Mouse (Mus musculus) hindbrain, embryonic 11.5 days (tissue): ENCODE data around the gene Lrrc29. TPM values are rescaled to one million over a fixed set of nuclear protein-coding genes. Genes with fewer than 3 reads are reported as not detected.

ENCODE experiments used
- ATAC-seq: fragments of 200-750 bp; cut with Nextera tagmentation; 2 replicates; pipeline ENCODE4 v1.8.0; 2017; ENCODE audit warnings: mild to moderate bottlenecking, moderate TSS enrichment, moderate library complexity; ENCODE audit not compliant: low FRiP score
- DNase-seq: peaks from one replicate; pipeline ENCODE4 v3.0.0-alpha.2; 2015; ENCODE audit warnings: low spot score
- H3K27ac ChIP-seq: fragments of 300-500 bp; sonication (generic); 2 replicates; pipeline ENCODE4 v1.5.1; 2014; ENCODE audit warnings: mild to moderate bottlenecking, low read depth, low read length
- H3K27me3 ChIP-seq: fragments of 300-500 bp; sonication (generic); 2 replicates; pipeline ENCODE4 v1.6.1; 2014; ENCODE audit warnings: mild to moderate bottlenecking, low read length, moderate library complexity, mixed read lengths; ENCODE audit not compliant: control insufficient read depth, insufficient read depth
- H3K36me3 ChIP-seq: fragments of 300-500 bp; sonication (generic); 2 replicates; pipeline ENCODE4 v1.6.1; 2014; ENCODE audit warnings: mild to moderate bottlenecking, low read length, moderate library complexity, mixed read lengths; ENCODE audit not compliant: control insufficient read depth, insufficient read depth
- H3K4me1 ChIP-seq: fragments of 300-500 bp; sonication (generic); replicated peaks from 2 replicates; pipeline ENCODE4 v1.6.1; 2014; ENCODE audit warnings: low read length, mixed read lengths; ENCODE audit not compliant: control insufficient read depth, insufficient read depth
- H3K4me2 ChIP-seq: fragments of 300-500 bp; sonication (generic); replicated peaks from 2 replicates; pipeline ENCODE4 v1.6.1; 2014; ENCODE audit warnings: mild to moderate bottlenecking, low read depth, low read length
- H3K4me3 ChIP-seq: fragments of 300-500 bp; sonication (generic); 2 replicates; pipeline ENCODE4 v1.5.1; 2014; ENCODE audit warnings: low read depth, low read length
- H3K9ac ChIP-seq: fragments of 300-500 bp; sonication (generic); 2 replicates; pipeline ENCODE4 v1.6.1; 2014; ENCODE audit warnings: low read depth, low read length
- H3K9me3 ChIP-seq: fragments of 300-500 bp; sonication (generic); 2 replicates; pipeline ENCODE4 v1.6.1; 2016; ENCODE audit warnings: low read length; ENCODE audit not compliant: control insufficient read depth
- WGBS: fragments of 180-500 bp; shearing (Covaris S2); extraction: QIAGEN DNeasy Blood & Tissue Kit; methylation state at CpG from one replicate; pipeline ENCODE4 v1.1.7; 2014; 5-methylcytosine and 5-hydroxymethylcytosine counted together
- polyA plus RNA-seq: library from polyadenylated mRNA; unstranded; fragments of >200 nt; fragmentation: Nextera tagmentation; extraction: Ambion mirVana; gene quantifications from 2 replicates; pipeline ENCODE4 v1.2.1, GENCODE M21; 2014

Gene Lrrc29
- polyA plus RNA-seq, 1 experiment from 2014 or later: 1.2 TPM

DNA sequence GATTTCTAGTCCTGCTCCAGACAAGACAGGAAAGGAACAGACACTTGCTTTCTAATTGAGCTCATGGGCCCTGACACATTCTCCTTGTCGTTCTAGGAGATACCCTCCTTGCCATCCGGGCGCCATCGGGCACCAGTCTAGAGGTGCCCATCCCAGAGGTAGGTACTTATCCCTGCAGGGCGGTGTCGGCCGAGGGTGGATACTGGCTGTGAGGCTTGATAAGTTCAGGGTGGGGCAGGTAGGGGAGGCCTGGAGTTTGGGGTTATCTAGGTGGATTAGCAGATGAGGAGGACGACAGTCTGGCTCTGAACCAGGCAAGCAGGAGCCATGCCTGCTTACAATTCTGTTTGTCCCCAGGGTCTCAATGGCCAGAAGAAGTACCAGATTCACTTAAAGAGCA is 26.1 kb downstream of the Lrrc29 start:
- 98% methylated on average over 8 of the region's 8 CpGs for WGBS
- no peaks in the 10 kb centered on the region for H3K9me3 ChIP-seq
- H3K36me3 ChIP-seq: peaks cover 15% of the 10 kb centered on the region
- H3K27me3 ChIP-seq: no peaks in the 10 kb centered on the region
- H3K4me1 ChIP-seq: peaks cover 6% of the 10 kb centered on the region; the same call in 1 of the 2 replicates
- DNase-seq: no peak
- no peak overlapping the region for H3K4me3 ChIP-seq
- H3K4me2 ChIP-seq: no peak overlapping the region
- no peak overlapping the region for H3K27ac ChIP-seq
- no peak overlapping the region for H3K9ac ChIP-seq
- no peak for ATAC-seq

- H3K27me3 ChIP-seq: no peaks in the 10 kb centered on the region
- no peaks in the 10 kb centered on the region for H3K9me3 ChIP-seq
- H3K27ac ChIP-seq: no peak overlapping the region
- peaks cover 15% of the 10 kb centered on the region for H3K36me3 ChIP-seq
- ATAC-seq (no peak; the same call in 1 of the 2 replicates), DNase-seq (no peak)
- peak overlapping the region; percentile 98 for H3K4me3 ChIP-seq
- H3K4me1 ChIP-seq: peaks cover 6% of the 10 kb centered on the region; the same call in 1 of the 2 replicates
- H3K4me2 ChIP-seq: peak overlapping the region; percentile 74
- H3K9ac ChIP-seq: peak overlapping the region; percentile 95
- 60% methylated on average over 18 of the region's 18 CpGs for WGBS
These were observed 27.5 kb downstream of the Lrrc29 start for GRCm38 (mm10) chr8:105298351-105299252.

DNA sequence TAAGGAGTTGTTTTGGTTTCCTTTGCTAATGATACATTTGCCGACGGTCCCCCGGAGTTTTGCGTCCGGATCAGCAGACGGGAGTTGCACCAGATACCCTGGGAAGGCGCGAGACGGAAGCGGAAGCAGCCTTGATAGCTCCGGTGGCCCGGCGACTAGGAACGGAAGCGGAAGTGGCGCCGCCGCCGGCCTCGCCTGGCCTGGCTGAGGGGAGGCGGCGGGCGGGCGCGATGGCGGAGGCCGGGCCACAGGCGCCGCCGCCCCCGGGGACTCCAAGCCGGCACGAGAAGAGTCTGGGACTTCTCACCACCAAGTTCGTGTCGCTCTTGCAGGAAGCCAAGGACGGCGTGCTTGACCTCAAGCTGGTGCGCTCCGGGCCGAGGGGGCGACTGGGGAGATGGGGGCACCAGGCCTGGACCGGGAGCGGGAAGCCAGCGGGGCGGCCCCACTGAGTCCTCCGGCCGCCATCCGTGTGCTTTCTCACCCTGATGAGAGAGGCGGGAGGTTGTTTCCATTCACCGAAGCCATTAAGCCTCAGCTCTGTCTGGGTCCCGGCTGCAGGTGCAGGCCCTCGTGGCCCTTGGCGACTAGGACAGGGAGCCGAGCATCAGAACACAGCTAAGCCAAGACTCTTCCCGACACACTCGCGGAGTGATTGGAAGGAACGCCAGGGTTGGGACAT is 28.4 kb downstream of the Lrrc29 start, which contains the start of gene E2f4:
Gene E2f4, plus strand, starts transcription at position 153 of the 682 bp plus-strand sequence.
- peak within 1 kb of the TSS; percentile 54 for H3K27ac ChIP-seq
- under 1% methylated on average over 58 of the region's 58 CpGs for WGBS
- H3K4me3 ChIP-seq: peak within 1 kb of the TSS; percentile 98
- H3K9ac ChIP-seq: peak within 1 kb of the TSS; percentile 95
- peak within 1 kb of the TSS; percentile 74 for H3K4me2 ChIP-seq
- H3K27me3 ChIP-seq: no peaks in the 10 kb centered on the region
- peaks cover 6% of the 10 kb centered on the region; the same call in 1 of the 2 replicates for H3K4me1 ChIP-seq
- ATAC-seq (peak; percentile 91), DNase-seq (peak; percentile 95)
- H3K36me3 ChIP-seq: peaks cover 12% of the 10 kb centered on the region
- no peaks in the 10 kb centered on the region for H3K9me3 ChIP-seq

DNA sequence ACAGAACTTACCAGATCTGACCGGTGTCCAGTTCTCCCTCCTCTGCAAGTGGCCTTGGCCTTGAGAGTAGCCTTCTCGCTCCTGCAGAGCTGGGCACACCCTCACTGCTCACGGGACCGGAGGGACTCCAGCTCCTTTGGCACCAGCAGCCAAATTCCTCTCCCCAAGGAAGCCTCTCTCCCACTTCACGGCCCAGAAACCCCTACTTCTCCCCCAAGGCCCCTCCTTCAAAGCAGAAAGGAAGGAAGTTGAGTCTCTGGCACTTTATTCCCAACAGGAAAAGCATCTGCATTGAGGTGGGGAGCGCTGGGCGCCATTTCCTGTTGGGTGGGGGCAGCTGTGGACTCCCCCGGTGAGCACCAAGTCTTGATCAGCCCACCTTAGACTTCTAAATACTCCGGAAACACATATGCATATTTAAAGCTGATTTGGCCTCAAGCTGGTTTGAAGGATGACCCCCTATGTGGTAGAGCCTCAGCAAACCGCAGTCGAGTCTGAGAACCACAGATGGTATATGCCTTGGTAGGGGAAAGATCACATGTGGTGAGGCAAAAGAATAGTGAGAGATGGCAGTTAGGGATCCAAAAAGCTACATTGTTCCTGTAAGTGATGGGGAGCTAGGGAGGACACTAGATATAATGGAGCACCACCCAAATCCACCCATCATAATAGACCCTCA is 30.0 kb downstream of the Lrrc29 start, which contains the start of gene Exoc3l:
Gene Exoc3l, minus strand, starts transcription at position 207 of the 679 bp plus-strand sequence.
- Histone ChIP-seq H3K27ac (no peak within 1 kb of the TSS), H3K4me2 (peak within 1 kb of the TSS; percentile 74), H3K36me3 (peaks cover 3% of the 10 kb centered on the region), H3K4me3 (peak within 1 kb of the TSS; percentile 98), H3K4me1 (peaks cover 6% of the 10 kb centered on the region; the same call in 1 of the 2 replicates), H3K9ac (peak within 1 kb of the TSS; percentile 59), H3K9me3 (no peaks in the 10 kb centered on the region), H3K27me3 (no peaks in the 10 kb centered on the region)
- DNase-seq: no peak
- WGBS: 63% methylated on average over 11 of the region's 11 CpGs
- no peak for ATAC-seq

DNA sequence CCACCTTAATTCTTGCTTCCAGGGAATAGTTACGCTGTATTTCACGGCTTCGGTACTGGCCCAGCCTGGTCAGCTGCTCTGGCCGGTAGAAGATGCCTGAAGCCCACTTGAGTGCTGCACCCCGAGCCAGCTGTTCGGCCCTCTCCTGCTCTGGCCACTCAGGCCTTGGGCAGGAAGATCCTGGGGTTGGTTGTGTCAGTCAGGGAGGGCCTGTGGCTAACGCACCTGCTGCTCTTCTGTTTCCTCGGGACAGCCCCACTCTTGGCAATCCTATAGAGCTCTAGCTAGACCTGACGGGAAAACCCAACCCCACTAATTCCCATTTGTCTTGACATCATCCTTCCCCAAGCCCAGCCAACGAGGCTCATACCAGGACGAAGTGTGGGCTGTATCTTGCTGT is 30.8 kb downstream of the Lrrc29 start:
- Histone ChIP-seq H3K36me3 (peaks cover 3% of the 10 kb centered on the region; the same call in 1 of the 2 replicates), H3K9ac (no peak overlapping the region), H3K4me2 (no peak overlapping the region), H3K9me3 (no peaks in the 10 kb centered on the region), H3K27ac (no peak overlapping the region), H3K27me3 (peaks cover 6% of the 10 kb centered on the region), H3K4me3 (no peak overlapping the region), H3K4me1 (peaks cover 10% of the 10 kb centered on the region; the same call in 1 of the 2 replicates)
- no peak for DNase-seq
- 68% methylated on average over 11 of the region's 11 CpGs for WGBS
- ATAC-seq: no peak

GRCm38 (mm10) chr8:105294776-105295175 is 31.3 kb downstream of the Lrrc29 start:
- H3K9me3 ChIP-seq: no peaks in the 10 kb centered on the region
- H3K4me2 ChIP-seq: no peak overlapping the region
- peaks cover 2% of the 10 kb centered on the region; the same call in 1 of the 2 replicates for H3K36me3 ChIP-seq
- H3K9ac ChIP-seq: no peak overlapping the region
- DNase-seq (no peak), ATAC-seq (no peak)
- no peak overlapping the region for H3K4me3 ChIP-seq
- no peak overlapping the region for H3K27ac ChIP-seq
- 71% methylated on average over 9 of the region's 9 CpGs for WGBS
- peaks cover 11% of the 10 kb centered on the region for H3K27me3 ChIP-seq
- H3K4me1 ChIP-seq: peaks cover 13% of the 10 kb centered on the region; the same call in 1 of the 2 replicates

DNA sequence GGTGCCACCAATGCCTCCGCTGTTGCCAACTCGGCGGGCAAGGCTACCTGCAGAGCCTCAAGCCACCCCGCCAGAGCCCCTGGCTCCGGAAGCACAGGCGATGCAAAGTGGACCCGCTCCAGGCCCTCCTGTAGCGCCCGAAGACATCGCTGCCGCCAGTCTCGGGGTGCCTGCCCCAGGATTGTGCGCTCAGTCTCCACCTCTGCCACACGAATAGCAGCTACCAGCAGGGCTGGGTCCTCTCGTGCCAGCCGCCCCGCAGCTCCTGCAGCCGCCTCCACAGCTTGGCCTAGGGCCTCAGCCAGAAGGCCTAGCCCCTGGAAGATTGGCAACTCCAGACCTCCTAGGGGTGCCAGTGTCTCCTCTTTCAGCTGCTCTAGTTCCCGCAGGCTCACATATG is 32.7 kb downstream of the Lrrc29 start:
- Histone ChIP-seq H3K9ac (no peak overlapping the region), H3K4me1 (peaks cover 14% of the 10 kb centered on the region; the same call in 1 of the 2 replicates), H3K9me3 (no peaks in the 10 kb centered on the region), H3K36me3 (no peaks in the 10 kb centered on the region), H3K27ac (no peak overlapping the region), H3K4me3 (no peak overlapping the region), H3K27me3 (peaks cover 11% of the 10 kb centered on the region), H3K4me2 (no peak overlapping the region)
- WGBS: 72% methylated on average over 19 of the region's 19 CpGs
- ATAC-seq (no peak), DNase-seq (no peak)

- Histone ChIP-seq H3K9ac (no peak overlapping the region), H3K4me3 (no peak overlapping the region), H3K27ac (no peak overlapping the region), H3K27me3 (peaks cover 11% of the 10 kb centered on the region), H3K9me3 (no peaks in the 10 kb centered on the region), H3K4me2 (no peak overlapping the region), H3K36me3 (no peaks in the 10 kb centered on the region), H3K4me1 (peaks cover 16% of the 10 kb centered on the region; the same call in 1 of the 2 replicates)
- ATAC-seq: no peak
- no peak for DNase-seq
- WGBS: 91% methylated on average over 7 of the region's 7 CpGs
These were observed 33.6 kb downstream of the Lrrc29 start for GRCm38 (mm10) chr8:105292471-105292870.
